Mouse (Mus musculus): Measurements from ENCODE around the gene Plscr4.

The Plscr4 gene

DNA sequence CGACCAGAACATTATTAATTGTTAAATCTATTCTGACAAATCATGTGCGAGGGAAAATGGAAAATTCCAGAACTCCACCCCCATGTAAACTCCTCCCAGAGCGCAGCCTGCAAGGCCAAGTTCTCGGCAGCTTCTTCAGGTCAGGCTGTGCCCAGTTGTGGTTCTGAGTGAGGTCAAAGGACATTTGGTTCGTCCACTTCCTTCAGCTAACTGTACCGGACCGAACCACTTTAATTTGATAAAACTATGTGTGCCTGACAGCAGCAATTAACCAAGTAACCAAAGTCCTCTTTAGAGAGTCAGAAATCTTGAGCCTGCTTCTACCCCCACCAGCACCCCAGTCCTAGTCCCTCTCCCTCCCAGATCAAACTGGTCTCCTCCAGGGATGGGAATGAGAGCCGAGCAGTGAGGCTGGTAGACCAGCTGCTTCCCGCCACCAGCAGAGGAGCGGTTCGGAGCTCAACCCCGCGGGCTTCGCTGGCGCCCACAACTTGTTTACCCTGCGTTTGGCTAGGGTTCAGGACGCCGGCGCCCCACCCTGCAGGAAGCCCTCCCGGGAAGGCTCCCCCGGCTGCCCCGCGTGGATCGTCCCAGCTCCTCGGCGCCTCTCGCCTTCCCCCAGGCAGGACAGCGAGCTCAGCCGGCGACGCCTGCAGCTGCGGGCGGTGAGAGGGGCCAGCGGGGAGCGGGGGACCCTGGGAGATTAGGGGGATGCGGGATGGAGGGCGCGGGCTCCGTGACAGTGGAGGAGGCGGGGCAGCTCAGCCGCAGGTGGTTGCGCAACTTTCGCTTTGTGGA, at the start of gene Plscr4:
Gene Plscr4, plus strand, starts transcription at position 113 of the 798 bp plus-strand sequence.
- peak; percentile 87 for DNase-seq

DNA sequence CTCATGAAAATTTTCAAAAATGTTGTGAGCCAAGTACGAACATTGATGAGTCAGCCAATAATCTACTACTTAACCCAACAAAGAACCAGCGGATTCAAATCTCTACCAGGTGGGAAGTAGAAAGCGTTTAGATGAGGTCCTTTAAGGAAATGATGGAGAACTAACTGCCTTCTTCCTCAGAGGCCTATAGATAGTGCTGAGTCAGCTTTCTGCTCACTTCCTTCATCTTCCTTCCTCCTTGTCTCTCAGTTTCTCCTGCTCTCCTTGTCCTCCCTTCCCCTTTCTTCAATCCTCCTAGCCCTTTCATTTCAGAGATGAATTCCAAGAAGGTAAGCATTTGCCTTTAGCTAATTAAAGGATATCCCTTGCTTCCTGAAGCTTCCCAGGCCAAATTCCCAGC, 46.9 kb upstream of the Plscr4 start:
- no peak for DNase-seq

DNA sequence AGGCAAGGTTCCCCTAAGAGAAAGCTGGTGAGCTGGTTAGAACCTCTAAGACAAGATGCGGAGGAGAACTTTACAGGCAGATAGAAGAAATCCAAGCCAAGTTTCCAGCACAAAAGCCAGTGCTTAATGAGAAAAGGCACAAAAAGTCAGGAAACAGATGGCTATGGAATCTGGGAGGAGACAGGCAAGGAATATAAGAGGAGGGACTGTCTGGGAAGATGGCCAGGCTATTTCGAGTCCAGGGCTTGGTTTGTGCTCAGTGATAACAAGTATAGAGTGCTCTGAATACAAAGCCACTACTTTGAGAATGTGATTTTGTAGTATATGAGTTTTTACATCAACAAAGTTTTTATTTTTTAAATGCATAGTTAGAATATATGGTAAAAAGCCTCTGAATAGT, 45.1 kb upstream of the Plscr4 start:
- DNase-seq, result peak; percentile 49

DNA sequence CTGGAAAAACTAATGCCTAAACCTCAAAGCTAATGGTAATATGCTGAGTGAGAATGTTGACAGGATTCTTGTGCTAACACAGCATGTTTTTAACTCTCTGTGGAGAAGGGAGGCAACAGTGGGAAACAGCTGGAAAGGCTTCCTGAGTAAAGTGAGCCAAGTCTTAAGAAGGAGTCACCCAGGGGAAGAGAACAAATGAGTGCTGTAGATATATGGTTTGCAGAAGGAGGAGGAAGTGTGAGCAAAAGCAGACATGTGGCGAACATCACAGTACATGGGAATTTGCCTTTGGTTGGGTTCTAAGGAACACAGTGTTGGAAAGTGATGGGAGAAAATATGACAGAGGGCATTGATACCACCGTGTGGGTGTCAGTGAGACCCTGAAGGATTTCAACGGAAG, 43.5 kb upstream of the Plscr4 start:
- no peak for DNase-seq

DNA sequence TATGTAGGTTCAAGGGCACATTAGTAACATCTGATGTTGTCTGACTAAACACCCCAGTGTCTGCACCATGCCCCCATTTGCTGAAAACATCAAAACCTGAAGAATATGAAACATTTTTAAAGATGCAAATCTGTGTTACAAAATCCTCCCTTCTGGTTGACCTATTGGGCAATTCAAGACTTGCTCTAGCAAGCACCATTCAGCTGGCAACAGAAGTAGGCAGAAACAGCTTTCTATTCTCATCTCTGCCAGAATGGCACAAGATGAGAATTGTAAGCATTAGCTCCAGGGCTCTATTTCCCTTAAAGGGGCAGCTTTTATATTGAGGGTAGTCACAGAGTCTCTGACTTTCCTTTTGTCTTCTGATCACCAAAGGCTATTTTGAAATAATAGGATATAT, 19.4 kb upstream of the Plscr4 start:
- DNase-seq, result peak; percentile 5

DNA sequence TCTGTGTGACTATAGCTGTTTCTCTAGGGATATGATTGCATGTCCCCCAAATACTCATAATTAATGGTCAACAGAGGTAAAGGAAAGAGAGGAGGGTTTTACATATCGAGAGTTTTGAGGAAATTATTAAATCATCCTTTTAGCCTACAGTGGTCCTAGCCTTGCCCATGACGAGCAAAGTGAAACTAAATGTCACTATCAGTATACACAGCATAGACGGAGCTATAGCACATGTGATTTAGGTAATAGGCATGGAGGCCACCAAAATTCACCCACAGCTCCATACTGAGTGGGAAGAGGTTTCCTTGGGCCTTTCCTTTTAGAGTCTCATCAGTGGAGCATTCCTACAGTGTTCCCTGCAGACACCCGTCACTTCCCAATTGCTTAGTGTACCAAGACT, 15.7 kb upstream of the Plscr4 start:
- no peak for DNase-seq

DNA sequence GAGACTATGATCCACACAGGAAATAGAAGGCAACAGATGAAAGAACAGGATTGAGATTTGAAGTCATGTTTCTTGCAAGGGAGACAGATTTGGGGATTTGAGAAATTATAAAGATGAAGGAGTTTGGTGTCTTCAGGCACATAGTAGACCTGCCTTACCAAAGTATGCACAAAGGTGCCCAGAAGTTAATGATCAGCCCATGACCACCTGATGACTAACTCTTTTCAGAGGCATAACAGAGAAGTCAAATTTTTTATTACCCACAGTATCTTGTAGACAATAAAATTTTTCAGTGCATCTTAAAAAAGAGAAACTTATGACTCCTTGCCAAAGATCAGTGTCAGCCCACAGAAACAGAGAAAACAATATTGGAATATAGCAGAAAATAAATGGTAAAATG, 12.6 kb upstream of the Plscr4 start:
- DNase-seq, result no peak

DNA sequence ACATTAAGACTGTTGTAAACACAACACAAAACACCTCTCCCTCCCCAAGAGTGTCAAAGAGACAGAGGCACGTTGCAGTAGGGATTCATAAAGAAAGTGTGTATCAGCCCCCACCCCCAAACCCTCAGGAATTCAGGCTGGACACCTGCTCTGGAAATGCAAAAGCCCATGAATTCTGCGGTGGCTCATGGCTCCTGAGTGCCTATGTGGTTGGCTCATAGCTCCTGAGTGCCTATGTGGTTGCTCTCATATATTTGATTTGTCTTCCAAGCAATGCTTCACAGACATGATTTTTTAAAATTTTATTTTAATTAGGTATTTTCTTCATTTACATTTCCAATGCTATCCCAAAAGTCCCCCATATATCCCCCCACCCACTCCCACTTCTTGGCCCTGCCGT, 568 bp upstream of the Plscr4 start:
- DNase-seq, result no peak

DNA sequence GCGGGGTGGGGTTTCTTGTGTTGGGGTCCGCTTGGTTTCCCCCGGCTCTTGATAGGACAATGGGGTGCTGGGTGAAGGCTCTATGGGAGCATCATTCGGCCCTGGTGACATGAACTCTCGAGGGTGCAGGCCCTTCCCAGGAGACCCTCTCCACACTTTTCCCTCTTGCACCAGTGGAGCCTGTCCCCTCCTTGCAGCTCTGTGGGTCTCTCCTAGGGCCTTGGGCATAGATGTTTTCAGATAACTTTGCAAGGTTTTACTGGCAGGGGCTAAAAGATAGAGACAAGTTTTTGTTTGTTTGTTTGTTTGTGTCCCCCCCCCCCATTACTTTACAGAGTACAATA, 858 bp downstream of the Plscr4 start:
- no peak for DNase-seq

DNA sequence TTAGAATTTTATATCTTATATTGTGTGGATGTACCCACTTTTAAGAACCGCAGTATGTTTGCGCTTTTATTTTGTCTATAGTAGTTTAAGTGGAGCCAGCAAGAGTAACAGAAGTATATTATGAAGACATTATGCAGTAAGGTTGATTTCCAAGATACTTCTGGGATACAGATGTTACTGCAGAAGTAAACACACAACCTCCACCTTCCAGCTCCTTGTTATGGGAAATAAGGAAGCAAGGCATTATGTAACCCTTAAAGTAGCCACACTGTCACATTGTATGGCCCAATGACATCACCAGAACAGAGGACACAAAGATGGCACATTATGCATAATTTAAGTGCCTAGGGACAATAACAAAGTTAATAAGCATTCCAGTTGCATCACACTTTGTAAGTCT, 1.2 kb downstream of the Plscr4 start:
- DNase-seq, result no peak

DNA sequence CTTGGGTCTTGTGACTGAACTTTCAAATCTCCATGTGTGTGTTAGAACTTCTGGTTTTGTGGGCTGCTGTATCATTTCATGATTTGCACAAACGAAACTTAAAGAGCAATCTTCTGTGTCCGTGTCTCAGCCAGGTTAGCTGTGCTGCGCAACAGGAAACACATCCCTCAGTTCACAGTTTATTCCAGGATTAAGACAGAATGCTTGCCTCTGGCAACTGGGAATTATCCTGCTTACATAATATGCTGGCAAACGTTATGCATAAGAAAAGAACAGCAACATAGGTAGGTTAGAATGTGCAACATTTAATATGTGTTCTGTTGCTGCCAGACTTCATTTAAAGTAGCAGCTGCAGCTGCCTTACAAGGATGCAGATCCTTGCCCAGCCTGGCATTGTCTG, 10.6 kb downstream of the Plscr4 start:
- DNase-seq, result no peak

DNA sequence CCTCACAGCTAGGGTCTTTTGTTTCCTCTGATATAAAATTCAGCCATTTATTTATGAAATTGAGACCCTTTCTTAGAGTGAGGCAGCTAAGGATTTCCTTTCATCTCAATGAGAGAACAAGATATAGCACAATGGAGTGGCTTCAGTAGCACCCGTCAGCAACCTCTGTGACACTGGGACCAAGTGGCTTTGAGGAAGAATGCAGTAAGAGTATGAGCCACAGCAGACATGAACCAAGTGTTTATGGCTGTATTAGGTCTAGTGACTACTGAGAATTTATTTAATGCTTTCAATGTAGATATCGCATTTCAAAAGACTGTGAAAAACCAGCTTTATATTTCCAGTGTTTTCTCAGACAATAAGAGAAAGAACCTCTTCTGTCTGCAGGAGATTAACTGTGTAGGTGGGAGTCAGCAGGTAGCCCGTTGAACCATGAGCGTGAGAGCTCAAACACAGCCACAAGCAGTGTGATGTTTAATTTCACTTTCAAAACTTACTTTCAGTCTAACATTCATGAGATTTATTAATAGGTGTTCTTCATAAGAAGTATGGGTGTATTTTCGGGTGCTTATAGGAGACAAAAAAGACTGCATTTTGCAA, 15.2 kb downstream of the Plscr4 start:
- no peak for DNase-seq

DNA sequence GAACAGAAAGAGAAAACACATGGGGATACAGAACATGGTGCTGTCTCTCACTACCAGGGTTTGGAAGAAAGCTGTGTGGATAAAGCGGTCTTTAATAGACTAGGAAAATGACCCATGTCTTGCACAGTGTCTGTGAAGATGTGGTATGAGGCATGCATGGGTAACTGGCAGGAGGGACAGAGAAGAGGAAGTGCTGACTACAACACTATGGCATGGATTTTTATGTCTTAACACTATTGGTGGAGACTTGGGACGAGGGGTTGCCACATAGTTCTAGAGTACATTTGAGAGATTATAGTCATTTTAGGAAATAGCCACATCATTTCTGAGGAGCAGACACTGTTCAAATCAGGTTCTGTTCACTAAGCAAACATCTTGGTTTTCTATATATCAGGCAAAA, 16.0 kb downstream of the Plscr4 start:
- no peak for DNase-seq

DNA sequence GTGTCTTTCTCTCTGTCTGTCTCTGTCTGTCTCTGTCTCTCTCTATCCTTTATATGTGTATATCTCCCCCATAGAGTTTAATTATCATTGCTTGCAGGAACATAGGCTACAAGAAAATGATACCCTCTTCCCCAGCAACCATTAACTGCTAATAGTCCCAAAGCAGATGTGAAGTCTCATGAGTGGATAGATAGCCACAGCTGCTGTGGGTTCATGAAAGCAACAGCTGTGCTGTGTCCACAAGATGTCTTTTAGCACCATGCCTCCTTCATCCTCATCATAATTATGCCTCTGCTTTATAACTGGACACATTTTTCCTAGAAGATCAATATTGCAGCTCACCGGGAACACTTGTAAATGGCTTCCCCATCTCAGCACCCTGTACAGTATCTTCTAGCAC, 17.1 kb downstream of the Plscr4 start:
- no peak for DNase-seq

DNA sequence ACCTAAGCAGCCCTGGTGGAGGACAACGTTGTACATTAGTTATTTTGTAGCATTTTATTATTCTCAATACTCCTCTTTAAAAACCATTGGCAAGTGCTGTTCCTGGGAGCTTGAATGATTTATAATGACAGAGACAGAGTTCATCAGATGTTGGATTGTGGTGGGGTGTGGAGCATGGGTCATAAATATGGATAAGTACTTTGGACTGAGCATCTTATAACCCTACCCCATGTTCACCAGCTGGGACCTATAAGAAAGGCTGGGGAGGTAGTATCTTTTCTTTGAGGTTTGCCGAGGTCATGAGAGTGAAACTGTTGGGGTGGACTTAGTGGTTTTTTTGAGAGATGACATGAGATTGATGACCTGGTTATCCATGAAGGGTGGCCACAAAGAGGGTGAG, 24.5 kb downstream of the Plscr4 start:
- no peak for DNase-seq

DNA sequence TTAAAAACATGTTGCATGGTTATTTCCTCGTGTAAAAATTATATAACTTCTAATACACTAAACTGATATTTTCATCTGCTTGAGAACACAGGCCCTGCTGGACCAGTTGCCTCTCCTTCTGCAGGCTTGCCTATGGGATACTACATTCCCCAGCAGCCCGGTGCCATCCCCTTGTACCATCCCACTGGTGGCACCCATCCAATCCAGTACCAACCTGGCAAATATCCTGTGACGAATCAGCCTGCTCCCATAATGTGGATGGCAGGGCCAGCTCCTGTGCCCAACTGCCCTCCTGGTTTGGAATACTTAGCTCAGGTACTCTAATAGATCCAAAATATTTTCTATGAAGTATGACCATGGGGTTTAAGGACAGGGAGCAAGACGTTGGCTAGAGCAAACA, 25.4 kb downstream of the Plscr4 start:
- no peak for DNase-seq

DNA sequence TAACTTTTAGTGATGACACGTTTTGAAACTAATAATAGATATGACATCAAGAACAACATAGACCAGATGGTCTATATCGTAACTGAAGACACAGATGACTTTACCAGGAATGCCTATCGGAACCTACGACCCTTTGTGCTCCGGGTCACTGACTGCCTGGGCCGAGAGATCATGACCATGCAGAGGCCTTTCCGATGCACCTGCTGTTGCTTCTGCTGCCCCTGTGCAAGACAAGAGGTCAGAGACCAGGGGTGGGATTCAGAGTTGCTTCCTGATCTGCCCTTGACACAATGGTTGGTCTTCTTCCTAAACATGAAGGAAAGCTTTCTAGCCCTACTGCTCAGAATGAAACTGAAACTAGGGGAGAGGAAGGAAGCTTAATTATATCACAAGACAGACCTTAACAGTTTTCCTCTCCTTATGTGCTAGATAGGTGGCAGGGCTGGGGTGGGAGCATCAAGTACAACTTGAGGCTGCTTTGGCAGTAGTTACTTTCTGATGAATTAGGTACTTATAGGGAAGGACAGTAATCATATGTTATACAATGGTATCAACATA, 27.6 kb downstream of the Plscr4 start:
- no peak for DNase-seq

DNA sequence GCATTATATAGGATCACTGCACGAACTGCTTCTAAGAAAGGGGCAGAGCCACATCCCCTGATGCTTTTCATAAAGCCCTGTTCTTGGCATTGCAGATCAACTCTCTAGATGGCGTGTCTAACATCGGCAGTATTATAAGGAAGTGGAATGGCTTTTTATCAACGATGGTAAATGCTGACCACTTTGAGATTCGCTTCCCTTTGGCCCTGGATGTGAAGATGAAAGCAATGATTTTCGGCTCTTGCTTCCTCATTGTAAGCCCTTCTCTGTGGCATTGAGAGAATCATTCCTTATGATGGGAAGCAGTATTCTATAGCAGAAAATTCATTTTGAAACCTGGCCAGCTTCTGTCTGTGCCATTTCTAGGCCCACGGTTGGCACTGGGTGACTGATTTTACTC, 32.7 kb downstream of the Plscr4 start:
- no peak for DNase-seq

DNA sequence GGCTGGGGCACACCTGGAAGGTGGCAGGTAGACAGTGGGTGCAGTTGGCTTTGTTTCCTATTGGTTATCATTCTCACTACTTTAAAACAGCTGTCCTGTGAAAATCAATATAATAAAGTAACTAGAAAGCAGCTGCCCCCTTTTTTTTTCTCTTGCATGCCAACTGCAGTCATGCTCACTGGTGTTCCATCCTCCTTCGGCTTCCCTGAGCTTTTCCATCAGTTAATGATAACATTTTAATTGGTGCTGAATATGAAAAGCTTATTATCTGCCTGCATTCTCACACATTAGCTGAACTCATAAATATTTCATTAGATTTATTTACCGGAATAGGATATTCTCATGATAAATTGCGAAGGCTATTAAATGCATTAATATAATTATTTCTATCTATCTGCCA, 33.1 kb downstream of the Plscr4 start:
- no peak for DNase-seq

DNA sequence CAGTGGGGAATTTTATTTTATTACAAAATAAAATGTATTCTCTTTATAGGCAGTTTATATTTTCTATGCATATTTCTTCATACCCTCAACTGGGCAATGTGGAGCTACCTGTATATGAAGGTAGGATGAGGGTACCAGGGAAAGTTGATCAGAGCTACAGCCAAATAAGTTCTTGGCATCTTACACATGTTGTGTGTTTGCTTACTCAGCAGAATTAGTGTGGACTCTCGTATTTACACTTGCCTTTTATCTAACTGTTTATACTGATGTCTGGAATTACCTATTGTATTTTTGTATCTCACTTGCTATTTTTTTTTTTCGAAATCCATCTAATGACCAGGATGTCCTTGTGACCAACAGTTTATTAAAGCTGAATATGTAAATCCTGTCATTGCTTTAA, 34.1 kb downstream of the Plscr4 start:
- DNase-seq, result no peak

DNA sequence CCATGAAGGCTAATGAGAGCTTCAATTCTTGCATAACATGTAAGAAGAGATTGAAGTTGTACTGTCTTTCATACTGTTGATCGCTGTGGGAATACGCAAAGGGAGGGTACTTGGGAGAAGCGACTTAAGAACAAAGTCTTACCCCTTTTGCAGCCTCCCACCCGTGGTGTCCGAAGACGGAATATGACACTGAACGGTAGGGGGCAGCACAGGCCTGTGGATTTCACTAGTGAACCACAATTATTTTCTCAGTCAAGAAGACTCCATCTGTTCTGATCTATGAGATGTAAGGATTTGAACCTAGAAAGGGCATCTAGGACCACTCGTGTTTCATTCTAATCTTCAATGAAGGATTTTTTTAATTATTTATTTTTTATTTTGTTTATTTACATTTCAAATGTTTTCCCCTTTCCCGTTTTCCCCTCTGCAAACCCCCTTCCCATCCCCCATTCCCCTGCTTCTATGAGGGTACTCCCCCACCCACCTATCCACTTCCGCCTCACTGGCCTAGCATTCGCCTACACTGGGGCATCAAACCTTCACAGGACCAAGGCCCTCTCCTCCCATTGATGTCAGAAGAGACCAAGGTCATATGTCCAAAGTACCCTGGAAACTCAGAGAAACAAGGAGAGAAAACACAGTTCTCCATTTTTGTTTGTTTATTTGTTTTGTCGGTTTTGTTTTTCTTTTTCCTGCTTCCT, 42.7 kb downstream of the Plscr4 start:
- DNase-seq, result peak; percentile 91

DNA sequence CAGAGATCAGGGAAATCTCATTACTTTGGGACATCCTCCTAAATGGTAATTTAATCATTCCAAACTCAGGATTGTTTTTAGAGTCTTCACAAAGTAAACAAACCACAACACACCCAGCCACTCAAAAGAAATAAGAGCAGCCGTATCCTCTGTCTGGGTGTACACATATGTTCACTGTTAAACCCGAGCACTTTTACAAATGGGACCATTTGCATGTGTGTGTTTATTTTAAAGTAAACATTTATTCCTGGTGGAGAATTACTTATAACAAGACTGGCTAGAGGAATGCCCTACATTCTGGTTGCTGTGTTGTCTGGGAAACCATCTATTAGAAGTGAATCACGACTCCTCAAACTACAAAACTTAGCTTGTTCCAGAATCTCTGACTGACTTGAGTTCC, 47.1 kb downstream of the Plscr4 start:
- DNase-seq, result no peak

DNA sequence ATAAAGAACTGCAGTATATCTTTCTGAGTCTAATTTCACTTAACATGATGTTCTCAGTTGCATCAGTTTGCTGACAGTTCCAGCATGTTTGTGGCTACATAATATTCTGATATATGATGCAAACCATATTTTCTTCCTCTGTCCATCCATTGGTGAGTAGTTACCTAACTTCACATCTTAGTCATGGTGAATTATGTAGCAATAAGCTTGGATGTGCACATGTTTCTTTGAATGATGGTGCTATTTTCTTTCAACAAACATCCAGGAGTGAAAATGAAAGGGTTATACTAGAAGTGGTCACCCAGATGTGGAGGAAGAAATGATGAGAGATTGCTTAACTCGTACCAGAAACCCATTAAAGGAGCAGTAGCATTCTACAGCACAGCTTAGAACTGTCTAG, 47.7 kb downstream of the Plscr4 start:
- DNase-seq, result no peak

DNA sequence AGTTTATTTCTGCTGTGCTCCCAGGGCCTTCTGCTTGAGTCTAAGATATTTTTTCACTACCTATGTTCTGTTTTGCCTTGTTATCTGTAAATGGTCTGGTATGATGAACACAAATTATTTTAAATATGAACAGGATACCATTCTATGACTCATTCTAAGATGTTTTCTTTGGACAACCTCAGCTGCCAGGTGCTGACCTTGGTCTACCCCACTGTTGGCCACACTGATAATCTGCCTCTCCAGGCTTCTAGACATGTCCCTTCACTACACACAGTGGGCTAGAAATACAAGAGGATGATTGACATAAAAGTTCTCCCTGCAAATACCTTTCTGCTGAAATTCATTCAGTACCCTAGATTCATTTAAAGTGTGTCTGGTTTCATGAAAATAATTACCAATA, 54.5 kb downstream of the Plscr4 start:
- no peak for DNase-seq

All from lung, postnatal 10 days (tissue).